Mouse (Mus musculus): ENCODE results near the gene Rasl10b.

DNA sequence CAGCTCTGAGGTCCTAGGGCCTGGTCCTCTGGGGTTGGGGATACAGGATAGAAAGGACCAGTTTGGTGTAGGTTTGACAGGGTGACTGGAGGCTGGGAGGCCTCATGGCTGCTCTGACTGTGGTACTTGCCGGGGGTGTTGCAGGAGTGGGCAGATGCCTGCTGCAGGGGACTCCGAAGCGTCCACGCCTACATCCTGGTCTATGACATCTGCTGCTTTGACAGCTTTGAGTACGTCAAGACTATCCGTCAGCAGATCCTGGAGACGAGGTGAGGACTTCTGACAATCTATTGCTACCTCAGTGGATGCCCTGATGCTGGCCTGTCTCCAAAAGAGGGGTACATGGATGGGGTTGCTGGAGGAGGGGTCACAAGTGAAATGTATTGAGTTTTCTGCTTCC is 8.8 kb downstream of the Rasl10b start:
- TF ChIP-seq CTCF (IDR thresholded peaks at IDR 0.05; ENCODE audit: extremely low read depth, insufficient read depth, insufficient read length, insufficient replicate concordance) (no peak), POLR2A (IDR thresholded peaks at IDR 0.05; ENCODE audit: low read depth, low read length) (no peak)

All from spleen, adult 2 months (tissue).